Mouse (Mus musculus): ENCODE data around the gene Rgs5.

DNA sequence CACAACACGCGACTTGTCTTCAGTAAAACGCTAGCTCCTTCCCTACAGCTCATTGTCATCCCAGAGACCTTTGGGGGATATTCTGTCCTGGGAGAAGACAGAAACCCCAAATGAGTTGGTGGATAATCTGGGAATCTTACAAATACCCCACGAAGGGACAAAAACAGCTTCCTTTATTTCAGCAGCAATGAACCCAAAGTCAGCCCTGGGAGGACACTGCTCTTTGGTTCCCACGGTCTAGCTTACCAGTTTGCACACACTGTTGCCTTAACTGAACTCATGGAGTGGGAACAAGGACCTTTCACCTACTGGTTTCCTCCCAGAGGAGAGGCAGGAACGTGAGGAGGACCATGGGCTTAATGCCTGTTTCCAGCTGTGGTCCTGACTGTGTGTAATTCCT, 81.9 kb downstream of the Rgs5 start:
- TF ChIP-seq CTCF (IDR thresholded peaks at IDR 0.05) (no peak), EP300 (IDR thresholded peaks at IDR 0.05) (no peak)
